Mouse (Mus musculus) hematopoietic stem cell, adult 5-6 weeks (primary cell): Measurements from ENCODE around the gene Ankrd33b. TPM values are rescaled to one million over a fixed set of nuclear protein-coding genes. Genes with fewer than 3 reads are reported as not detected.

Experiments
- ATAC-seq, 2 experiments: fragments of 125-278 bp in 1 of 2; replicated peaks in 1 of 2; 2 replicates each; pipeline ENCODE4 v1.8.0; 2016 to 2017; ENCODE audit warnings: inconsistent platforms in 2 of 2, mild to moderate bottlenecking in 2 of 2, moderate number of reproducible peaks in 2 of 2, low read depth in 1 of 2, moderate TSS enrichment in 1 of 2; ENCODE audit not compliant: low FRiP score in 2 of 2, poor library complexity in 2 of 2, severe bottlenecking in 2 of 2, insufficient read depth in 1 of 2, low TSS enrichment in 1 of 2
- total RNA-seq: library from RNA; stranded (forward); fragments of 172-1452, 232-1000 nt; gene quantifications from 2 replicates; pipeline ENCODE4 v1.2.3, GENCODE M21; 2017

Ankrd33b gene
- total RNA-seq, 1 experiment from 2014 or later, result 7.4 TPM

GRCm38 (mm10) chr15:31294311-31294710 is 73.2 kb downstream of the Ankrd33b start:
- ATAC-seq, result no peak

- ATAC-seq, result no peak
These were observed 74.9 kb downstream of the Ankrd33b start for GRCm38 (mm10) chr15:31292627-31293026.

DNA sequence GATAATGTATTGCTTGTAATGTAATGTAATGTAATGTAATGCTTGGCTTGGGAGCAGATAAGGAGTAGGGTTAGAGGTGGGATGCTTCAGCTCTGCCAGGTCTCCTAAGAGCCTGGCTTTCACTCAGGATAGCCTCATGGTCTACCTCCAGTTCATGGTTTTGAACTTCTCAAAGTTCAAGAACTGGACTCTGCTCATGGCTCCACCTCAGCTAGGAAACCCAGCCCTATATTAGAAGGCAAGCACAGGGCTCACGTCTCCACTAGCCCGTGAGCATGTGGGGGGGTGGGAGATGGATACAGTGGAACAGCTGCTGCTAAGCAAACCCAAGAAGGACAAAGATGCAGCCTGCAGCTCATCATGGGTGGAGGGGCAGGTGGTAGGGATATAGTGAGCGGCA is 81.8 kb downstream of the Ankrd33b start:
- no peak for ATAC-seq

DNA sequence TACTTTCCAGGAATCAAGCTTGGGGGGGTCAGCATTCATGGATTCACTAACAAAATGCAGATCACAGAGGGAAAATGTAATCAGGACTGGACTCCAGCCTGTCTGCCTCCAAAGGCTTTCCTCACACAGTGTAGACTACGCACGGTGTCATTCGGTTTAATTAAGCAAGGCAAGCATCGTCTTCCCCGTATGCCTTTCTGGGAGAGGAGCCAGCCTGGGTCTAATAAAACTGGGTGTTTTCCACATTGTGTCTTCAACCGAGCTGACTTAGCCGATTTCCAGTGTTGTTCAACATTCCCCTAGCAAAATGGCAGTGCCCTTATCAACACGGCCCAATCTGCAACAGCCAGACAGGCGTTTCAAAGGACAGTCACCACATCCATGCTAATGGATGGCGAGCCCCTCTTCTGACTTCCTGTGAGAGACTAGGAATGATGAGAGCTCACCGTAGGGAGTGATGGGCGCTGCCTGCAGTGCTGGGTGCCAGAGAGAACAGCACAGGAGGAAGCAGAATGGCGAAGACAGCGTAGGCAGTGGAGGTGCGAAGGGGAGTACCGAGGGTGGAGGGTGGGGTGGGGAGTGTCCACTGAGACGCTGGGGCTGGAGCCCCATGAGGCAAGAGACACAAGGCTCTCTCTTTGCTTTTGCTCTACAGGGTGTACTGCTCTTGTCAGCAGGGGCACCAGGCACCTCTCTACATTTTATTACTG is 82.4 kb downstream of the Ankrd33b start:
- no peak for ATAC-seq

GRCm38 (mm10) chr15:31284142-31284541 is 83.4 kb downstream of the Ankrd33b start:
- ATAC-seq, result no peak

- ATAC-seq, result no peak
These were observed 85.2 kb downstream of the Ankrd33b start for GRCm38 (mm10) chr15:31282353-31282752.

GRCm38 (mm10) chr15:31281830-31282229 is 85.7 kb downstream of the Ankrd33b start:
- ATAC-seq, result no peak

DNA sequence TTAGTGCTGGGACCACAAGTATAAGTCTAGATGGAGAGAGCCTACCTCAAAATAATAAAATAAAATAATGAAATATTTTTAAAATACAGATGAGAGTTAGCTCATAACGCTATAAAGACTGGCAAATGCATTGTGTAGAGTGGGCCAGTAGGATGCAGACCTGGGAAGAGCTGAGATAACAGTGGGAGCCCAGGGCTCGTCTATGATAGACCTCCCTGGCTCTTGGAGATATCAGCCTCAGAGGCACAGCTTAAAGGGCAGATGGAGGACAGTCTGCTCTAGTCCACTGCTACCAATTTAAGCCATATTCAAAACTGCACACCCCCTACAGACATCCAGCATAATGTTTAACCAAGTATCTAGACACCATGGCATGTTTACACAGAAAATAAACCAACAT is 86.8 kb downstream of the Ankrd33b start:
- no peak for ATAC-seq

DNA sequence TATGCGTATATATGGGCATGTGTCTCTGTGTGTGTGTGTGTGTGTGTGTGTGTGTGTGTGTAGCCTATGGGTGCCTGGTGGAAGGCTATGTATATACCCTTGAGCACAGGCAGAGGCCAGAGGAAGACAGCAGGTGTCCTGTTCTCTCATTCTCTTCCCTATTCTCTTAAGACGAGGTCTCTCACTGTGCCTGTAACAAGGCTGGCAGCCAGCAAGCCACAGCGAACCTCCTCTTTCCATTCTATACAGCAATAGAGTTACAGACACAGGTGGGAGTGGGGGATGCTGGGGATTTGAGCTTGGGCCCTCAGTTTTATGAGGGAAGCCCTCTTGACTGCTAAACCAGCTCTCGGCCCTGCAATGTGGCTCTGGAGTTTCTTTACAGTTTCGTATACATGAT is 87.5 kb downstream of the Ankrd33b start:
- ATAC-seq, result no peak

- ATAC-seq, result peak; percentile 86 to 94
These were observed 87.9 kb downstream of the Ankrd33b start for GRCm38 (mm10) chr15:31279577-31280004.

GRCm38 (mm10) chr15:31279120-31279519 is 88.4 kb downstream of the Ankrd33b start:
- peak in 1 of 2 experiments; percentile 40; a peak in 1 of 4 replicates for ATAC-seq

DNA sequence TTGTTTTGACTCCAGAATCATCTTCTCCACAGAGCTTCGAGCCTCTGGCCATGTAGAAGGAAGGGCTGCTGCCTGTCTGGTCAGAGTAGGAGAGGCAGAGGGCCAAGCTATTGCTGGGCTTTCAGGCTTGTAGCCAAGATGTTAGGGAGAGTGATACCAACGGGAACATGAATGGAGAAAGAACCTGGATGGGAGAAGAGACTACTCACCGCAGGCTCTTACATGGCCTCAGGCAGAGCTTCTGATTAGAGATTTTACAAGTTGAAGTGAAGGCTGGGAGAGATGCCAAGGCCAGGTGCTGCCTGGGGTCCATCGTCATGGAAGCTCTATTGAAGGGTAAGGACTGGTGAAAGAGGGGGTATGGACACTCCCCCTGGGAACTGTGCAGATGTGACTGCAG is 89.4 kb downstream of the Ankrd33b start:
- ATAC-seq, result no peak

- ATAC-seq, result peak; percentile 79 to 81
These were observed 94.0 kb downstream of the Ankrd33b start for GRCm38 (mm10) chr15:31273509-31273908.

GRCm38 (mm10) chr15:31272695-31273094 is 94.8 kb downstream of the Ankrd33b start:
- ATAC-seq, result no peak

DNA sequence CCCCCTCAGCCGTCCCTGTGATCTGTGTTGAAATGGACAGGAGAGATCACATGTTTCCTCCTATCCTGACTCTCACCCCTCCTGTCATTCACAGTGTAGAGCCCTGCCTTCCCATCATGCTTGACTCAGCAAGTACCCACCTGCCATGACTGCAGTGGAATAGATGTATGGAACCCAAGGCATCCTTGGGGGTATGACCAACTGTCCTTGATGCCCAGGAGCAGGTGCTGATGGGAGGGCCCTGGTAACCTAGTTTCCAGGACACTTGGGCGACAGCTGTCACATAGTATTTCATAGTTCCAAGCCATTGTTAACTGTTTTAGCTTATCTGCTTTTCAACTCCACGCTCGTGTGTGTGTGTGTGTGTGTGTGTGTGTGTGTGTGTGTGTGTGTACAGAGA is 98.0 kb downstream of the Ankrd33b start:
- ATAC-seq, result no peak

DNA sequence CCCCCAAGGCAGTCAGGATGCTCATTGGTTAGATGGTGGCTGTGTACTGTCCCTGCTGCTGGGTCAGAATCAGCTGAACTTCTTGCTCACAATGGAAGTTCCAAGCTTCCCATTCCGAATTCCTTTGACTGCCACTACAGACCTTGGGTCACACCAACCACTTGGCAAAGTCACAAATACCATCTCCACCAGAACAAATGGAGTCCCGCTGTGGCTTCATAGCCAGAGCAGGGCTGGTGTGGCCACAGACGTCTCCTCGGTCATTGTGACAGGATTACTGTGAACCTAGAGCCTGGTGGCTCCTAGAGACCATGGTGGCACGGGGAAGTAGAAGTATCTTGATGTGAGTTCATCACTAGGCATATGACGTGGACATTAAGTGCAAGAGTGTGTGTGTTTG is 99.4 kb downstream of the Ankrd33b start:
- no peak for ATAC-seq

DNA sequence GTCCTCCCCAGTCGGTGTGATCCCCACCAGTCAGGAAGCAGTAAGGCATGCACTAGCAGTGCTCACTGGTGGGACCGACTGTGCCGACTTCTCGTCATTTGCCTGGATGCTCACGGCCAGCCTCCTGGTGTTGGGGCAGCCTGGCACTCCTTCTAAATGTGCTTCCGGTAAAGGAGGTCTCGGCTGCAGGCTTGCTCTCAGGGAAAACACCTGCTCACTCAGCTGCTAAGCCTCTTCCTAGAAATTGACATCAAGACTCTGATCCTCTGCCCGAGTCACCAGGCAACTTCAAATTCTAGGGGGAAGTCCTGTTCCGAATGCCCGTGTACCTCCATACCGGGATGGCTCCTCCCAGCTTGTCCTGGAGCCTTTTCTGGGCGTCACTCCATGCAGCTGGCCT is 101.7 kb downstream of the Ankrd33b start:
- no peak for ATAC-seq

GRCm38 (mm10) chr15:31265404-31265803 is 102.1 kb downstream of the Ankrd33b start:
- no peak for ATAC-seq

DNA sequence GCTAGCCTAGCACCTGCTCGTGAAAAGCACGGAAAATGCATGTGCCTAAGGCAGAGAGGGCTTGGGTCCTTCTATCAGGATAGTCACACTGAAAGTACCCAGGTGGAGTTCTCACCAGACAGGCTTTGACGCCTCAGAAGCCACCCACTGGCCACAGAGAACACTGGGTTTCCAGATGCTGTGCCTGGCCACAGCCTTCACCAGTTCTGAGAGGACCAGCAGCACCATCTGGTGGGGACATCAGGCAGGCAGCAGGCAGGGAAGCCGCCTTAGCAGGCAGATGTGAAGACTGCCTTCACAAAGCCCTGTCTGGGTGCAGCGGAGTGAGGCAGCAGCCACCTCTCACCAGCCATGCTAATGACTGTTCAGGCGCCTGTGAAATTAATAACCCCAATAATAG is 102.7 kb downstream of the Ankrd33b start:
- ATAC-seq, result peak; percentile 90 to 93
